Mouse (Mus musculus): Measurements from ENCODE around the gene Lrp3. TPM values are rescaled to one million over a fixed set of nuclear protein-coding genes. Genes with fewer than 3 reads are reported as not detected.
"Not testable (repeated sequence)": the region's sequence is repeated elsewhere in the genome, so short reads cannot be mapped to it uniquely, and the experiment has no call there.

Lrp3 gene
- polyA plus RNA-seq (2014; fragmentation: Nextera tagmentation; extraction: Ambion mirVana): 25.1 and 27.3 TPM in 2 replicates

DNA sequence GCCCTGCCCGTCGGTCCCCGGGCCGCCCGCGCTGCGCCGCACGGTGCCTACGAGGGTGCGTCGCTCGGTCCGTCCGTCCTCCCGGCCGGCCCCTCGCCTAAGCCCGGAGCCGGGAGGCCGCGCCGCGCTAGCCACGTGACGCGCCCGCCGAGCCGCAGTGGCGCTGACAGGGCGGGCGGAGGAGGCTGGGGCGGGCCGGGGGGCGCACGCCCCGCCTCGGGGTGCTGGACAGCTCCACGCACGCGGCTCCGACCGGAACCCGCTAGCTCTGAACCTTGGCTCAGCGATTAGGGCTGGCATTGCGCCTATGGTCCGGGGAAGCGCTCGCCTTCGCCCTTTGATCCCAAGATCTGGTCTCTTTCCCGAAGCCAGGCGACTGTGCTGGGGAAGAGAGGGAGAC, at the start of gene Lrp3:
Gene Lrp3 (minus strand): TSS at position 274 of the 400 bp plus-strand sequence.
- ATAC-seq (ENCODE audit: low FRiP score): peak; percentile 91
- H3K4me2 ChIP-seq (replicated peaks): peak within 1 kb of the TSS; percentile 75
- DNase-seq (ENCODE audit: low spot score): peak; percentile 78
- H3K4me3 ChIP-seq (replicated peaks; ENCODE audit: low read length): peak within 1 kb of the TSS; percentile 85
- H3K9me3 ChIP-seq (ENCODE audit: control insufficient read depth, low read length): no peaks in the 10 kb centered on the region
- no peaks in the 10 kb centered on the region for H3K27me3 ChIP-seq (ENCODE audit: control insufficient read depth, insufficient read depth, low read length)
- peak within 1 kb of the TSS; percentile 95 for H3K9ac ChIP-seq
- under 1% methylated on average over 52 of the region's 53 CpGs for WGBS
- H3K36me3 ChIP-seq (replicated peaks; ENCODE audit: control insufficient read depth, insufficient read depth): peaks cover 21% of the 10 kb centered on the region
- peak within 1 kb of the TSS; percentile 87 for H3K27ac ChIP-seq
- peaks cover 15% of the 10 kb centered on the region for H3K4me1 ChIP-seq (replicated peaks; ENCODE audit: control insufficient read depth, insufficient read depth, low read length)

DNA sequence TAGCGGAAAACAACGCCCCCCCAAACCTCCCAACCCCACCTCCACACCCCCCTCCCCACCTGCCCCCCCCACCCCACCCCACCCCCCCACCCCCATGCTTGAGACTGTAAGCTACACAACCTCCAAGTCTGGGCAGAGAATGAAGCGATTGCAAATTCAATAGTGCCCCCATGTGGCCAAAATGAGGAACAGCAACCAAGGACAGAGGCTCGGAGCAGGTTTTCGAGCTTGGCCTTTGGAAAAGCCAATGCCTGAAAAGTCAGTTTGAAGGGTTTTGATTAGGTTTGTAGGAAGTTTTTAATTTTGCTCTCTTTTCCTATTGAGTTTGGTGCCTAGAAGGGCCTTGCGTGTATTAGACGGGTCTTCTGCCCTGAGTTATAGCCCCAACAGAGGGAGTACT, 49.4 kb upstream of the Lrp3 start:
- DNase-seq (ENCODE audit: low spot score) (peak; percentile 80), ATAC-seq (ENCODE audit: low FRiP score) (no peak; the same call in 1 of the 2 replicates)
- H3K4me1 ChIP-seq (replicated peaks; ENCODE audit: control insufficient read depth, insufficient read depth, low read length): no peaks in the 10 kb centered on the region
- H3K9ac ChIP-seq: no peak overlapping the region
- H3K27ac ChIP-seq: no peak overlapping the region
- H3K4me2 ChIP-seq (replicated peaks): no peak overlapping the region
- WGBS: 9% methylated on average over 7 of the region's 7 CpGs
- H3K4me3 ChIP-seq (replicated peaks; ENCODE audit: low read length): no peak overlapping the region
- no peaks in the 10 kb centered on the region for H3K9me3 ChIP-seq (ENCODE audit: control insufficient read depth, low read length)
- no peaks in the 10 kb centered on the region for H3K36me3 ChIP-seq (replicated peaks; ENCODE audit: control insufficient read depth, insufficient read depth)
- no peaks in the 10 kb centered on the region for H3K27me3 ChIP-seq (ENCODE audit: control insufficient read depth, insufficient read depth, low read length)

- DNase-seq (ENCODE audit: low spot score) (no peak), ATAC-seq (ENCODE audit: low FRiP score) (no peak)
- 88% methylated on average over 15 of the region's 15 CpGs for WGBS
Measured at GRCm38 (mm10) chr7:35263595-35264489, 48.5 kb upstream of the Lrp3 start.

DNA sequence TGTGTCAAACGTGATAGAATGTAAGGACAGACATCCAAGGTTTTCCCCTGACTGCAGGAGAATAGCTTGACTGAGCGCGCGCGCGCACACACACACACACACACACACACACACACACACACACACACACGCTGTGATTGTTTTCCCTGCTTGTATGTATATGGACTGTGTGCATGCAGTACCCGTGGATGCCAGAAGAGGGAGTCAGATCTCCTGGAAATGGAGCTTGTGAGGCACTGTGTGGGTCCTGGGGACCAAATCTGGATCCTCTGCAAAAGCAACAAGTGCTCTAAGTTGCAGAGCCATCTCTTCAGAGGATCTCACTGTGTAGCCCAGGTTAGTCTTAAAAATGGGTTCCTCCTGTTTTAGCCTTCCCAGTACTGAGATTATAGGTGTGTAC, 44.1 kb upstream of the Lrp3 start:
- H3K4me2 ChIP-seq (replicated peaks): no peak overlapping the region
- H3K36me3 ChIP-seq (replicated peaks; ENCODE audit: control insufficient read depth, insufficient read depth): no peaks in the 10 kb centered on the region
- 89% methylated on average over 8 of the region's 8 CpGs for WGBS
- H3K4me1 ChIP-seq (replicated peaks; ENCODE audit: control insufficient read depth, insufficient read depth, low read length): no peaks in the 10 kb centered on the region
- DNase-seq (ENCODE audit: low spot score) (no peak), ATAC-seq (ENCODE audit: low FRiP score) (no peak)
- no peak overlapping the region for H3K27ac ChIP-seq
- no peak overlapping the region for H3K4me3 ChIP-seq (replicated peaks; ENCODE audit: low read length)
- H3K9ac ChIP-seq: no peak overlapping the region
- no peaks in the 10 kb centered on the region for H3K27me3 ChIP-seq (ENCODE audit: control insufficient read depth, insufficient read depth, low read length)
- H3K9me3 ChIP-seq (ENCODE audit: control insufficient read depth, low read length): no peaks in the 10 kb centered on the region

More at GRCm38 (mm10) chr7:35263595-35264489, 48.5 kb upstream of the Lrp3 start:
- Histone ChIP-seq H3K27ac (no peak overlapping the region), H3K4me1 (replicated peaks; ENCODE audit: control insufficient read depth, insufficient read depth, low read length) (no peaks in the 10 kb centered on the region), H3K36me3 (replicated peaks; ENCODE audit: control insufficient read depth, insufficient read depth) (no peaks in the 10 kb centered on the region), H3K9ac (no peak overlapping the region), H3K27me3 (ENCODE audit: control insufficient read depth, insufficient read depth, low read length) (no peaks in the 10 kb centered on the region), H3K4me2 (replicated peaks) (no peak overlapping the region), H3K4me3 (replicated peaks; ENCODE audit: low read length) (no peak overlapping the region), H3K9me3 (ENCODE audit: control insufficient read depth, low read length) (no peaks in the 10 kb centered on the region)

GRCm38 (mm10) chr7:35258294-35258693, 43.0 kb upstream of the Lrp3 start:
- 52% methylated on average over 7 of the region's 7 CpGs for WGBS
- no peak for DNase-seq (ENCODE audit: low spot score)

GRCm38 (mm10) chr7:35252041-35252558, 36.8 kb upstream of the Lrp3 start:
- DNase-seq (ENCODE audit: low spot score): peak; percentile 74
- Histone ChIP-seq H3K27ac (no peak overlapping the region), H3K27me3 (ENCODE audit: control insufficient read depth, insufficient read depth, low read length) (no peaks in the 10 kb centered on the region), H3K4me1 (replicated peaks; ENCODE audit: control insufficient read depth, insufficient read depth, low read length) (0 out of 2 replicates have a peak, but pooled peaks cover 3% of the 10 kb centered on the region), H3K4me2 (replicated peaks) (peak overlapping the region; percentile 50), H3K9me3 (ENCODE audit: control insufficient read depth, low read length) (no peaks in the 10 kb centered on the region), H3K9ac (peak overlapping the region; percentile 36), H3K4me3 (replicated peaks; ENCODE audit: low read length) (0 out of 2 replicates have a peak overlapping the region, but pooled peaks have one; percentile 18), H3K36me3 (replicated peaks; ENCODE audit: control insufficient read depth, insufficient read depth) (no peaks in the 10 kb centered on the region)
- 6% methylated on average over 13 of the region's 13 CpGs for WGBS
- ATAC-seq (ENCODE audit: low FRiP score): peak; percentile 71; the same call in 1 of the 2 replicates

More at GRCm38 (mm10) chr7:35258294-35258693, 43.0 kb upstream of the Lrp3 start:
- Histone ChIP-seq H3K4me1 (replicated peaks; ENCODE audit: control insufficient read depth, insufficient read depth, low read length) (no peaks in the 10 kb centered on the region), H3K4me3 (replicated peaks; ENCODE audit: low read length) (no peak overlapping the region), H3K9me3 (ENCODE audit: control insufficient read depth, low read length) (no peaks in the 10 kb centered on the region), H3K27me3 (ENCODE audit: control insufficient read depth, insufficient read depth, low read length) (no peaks in the 10 kb centered on the region), H3K4me2 (replicated peaks) (no peak overlapping the region), H3K27ac (no peak overlapping the region), H3K36me3 (replicated peaks; ENCODE audit: control insufficient read depth, insufficient read depth) (no peaks in the 10 kb centered on the region), H3K9ac (no peak overlapping the region)
- ATAC-seq (ENCODE audit: low FRiP score): no peak

GRCm38 (mm10) chr7:35237935-35238334, 22.6 kb upstream of the Lrp3 start:
- H3K27ac ChIP-seq; H3K4me3 ChIP-seq (replicated peaks; ENCODE audit: low read length); H3K4me2 ChIP-seq (replicated peaks); H3K27me3 ChIP-seq (ENCODE audit: control insufficient read depth, insufficient read depth, low read length); H3K9ac ChIP-seq; H3K4me1 ChIP-seq (replicated peaks; ENCODE audit: control insufficient read depth, insufficient read depth, low read length); ATAC-seq (ENCODE audit: low FRiP score); DNase-seq (ENCODE audit: low spot score); H3K9me3 ChIP-seq (ENCODE audit: control insufficient read depth, low read length); H3K36me3 ChIP-seq (replicated peaks; ENCODE audit: control insufficient read depth, insufficient read depth): not testable (repeated sequence)
- 75% methylated on average over 2 of the region's 3 CpGs for WGBS

DNA sequence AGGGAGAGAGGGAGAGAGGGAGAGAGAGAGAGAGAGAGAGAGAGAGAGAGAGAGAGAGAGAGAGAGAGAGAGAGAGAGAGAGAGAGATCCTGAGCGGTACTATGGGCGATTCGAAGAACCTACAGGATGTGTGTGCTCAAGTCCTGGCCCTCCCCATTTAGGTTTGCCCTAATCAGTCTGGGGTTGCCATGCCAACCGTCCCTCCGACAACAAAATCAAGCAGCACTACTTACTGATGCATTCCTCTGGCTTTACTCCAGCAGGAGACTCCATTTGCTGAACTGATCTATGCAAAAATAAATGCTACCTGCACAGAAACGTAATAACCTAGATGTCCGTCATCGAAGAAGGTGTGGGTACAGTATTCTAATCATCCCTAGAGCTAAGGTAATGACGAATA, 20.0 kb upstream of the Lrp3 start:
- Histone ChIP-seq H3K9ac (peak overlapping the region; percentile 56), H3K36me3 (replicated peaks; ENCODE audit: control insufficient read depth, insufficient read depth) (no peaks in the 10 kb centered on the region), H3K4me2 (replicated peaks) (peak overlapping the region; percentile 52), H3K27ac (peak overlapping the region; percentile 78), H3K27me3 (ENCODE audit: control insufficient read depth, insufficient read depth, low read length) (no peaks in the 10 kb centered on the region), H3K9me3 (ENCODE audit: control insufficient read depth, low read length) (no peaks in the 10 kb centered on the region), H3K4me1 (replicated peaks; ENCODE audit: control insufficient read depth, insufficient read depth, low read length) (peaks cover 5% of the 10 kb centered on the region; the same call in 1 of the 2 replicates), H3K4me3 (replicated peaks; ENCODE audit: low read length) (peak overlapping the region; percentile 56)
- DNase-seq (ENCODE audit: low spot score) (peak; percentile 70), ATAC-seq (ENCODE audit: low FRiP score) (peak; percentile 54; the same call in 1 of the 2 replicates)
- 19% methylated on average over 9 of the region's 9 CpGs for WGBS

Data from hindbrain, embryonic 14.5 days (tissue).